Mouse (Mus musculus) liver, embryonic 13.5 days (tissue): ENCODE measurements around the gene Cog1. TPM values are rescaled to one million over a fixed set of nuclear protein-coding genes. Genes with fewer than 3 reads are reported as not detected.

Experiments
- ATAC-seq: fragments of 200-750 bp; cut with Nextera tagmentation; 2 replicates; pipeline ENCODE4 v1.8.0; 2017; ENCODE audit warnings: low read depth, mild to moderate bottlenecking, moderate number of reproducible peaks, moderate library complexity
- DNase-seq: peaks from one replicate; pipeline ENCODE4 v3.0.0; 2022
- H3K27ac ChIP-seq: fragments of 300-500 bp; sonication (generic); 2 replicates; pipeline ENCODE4 v1.5.1; 2015; ENCODE audit warnings: moderate library complexity, mild to moderate bottlenecking, inconsistent platforms
- H3K27me3 ChIP-seq: fragments of 300-500 bp; sonication (generic); 2 replicates; pipeline ENCODE4 v1.6.1; 2015; ENCODE audit warnings: mild to moderate bottlenecking, inconsistent platforms
- H3K36me3 ChIP-seq: fragments of 300-500 bp; sonication (generic); 2 replicates; pipeline ENCODE4 v1.6.1; 2015; ENCODE audit warnings: mild to moderate bottlenecking, inconsistent platforms
- H3K4me1 ChIP-seq: fragments of 300-500 bp; sonication (generic); replicated peaks from 2 replicates; pipeline ENCODE4 v1.6.1; 2015; ENCODE audit warnings: inconsistent platforms
- H3K4me2 ChIP-seq: fragments of 300-500 bp; sonication (generic); 2 replicates; pipeline ENCODE4 v1.6.1; 2015; ENCODE audit warnings: inconsistent platforms, mild to moderate bottlenecking, moderate library complexity
- H3K4me3 ChIP-seq: fragments of 300-500 bp; sonication (generic); replicated peaks from 2 replicates; pipeline ENCODE4 v1.5.1; 2015; ENCODE audit warnings: mild to moderate bottlenecking, inconsistent platforms
- H3K9ac ChIP-seq: fragments of 300-500 bp; sonication (generic); 2 replicates; pipeline ENCODE4 v1.6.1; 2015; ENCODE audit warnings: mild to moderate bottlenecking, inconsistent platforms
- H3K9me3 ChIP-seq: fragments of 300-500 bp; sonication (generic); replicated peaks from 2 replicates; pipeline ENCODE4 v1.6.1; 2016; ENCODE audit warnings: inconsistent platforms
- whole genome bisulfite sequencing: fragments of 180-500 bp; shearing (Covaris S2); methylation state at CpG from one replicate; pipeline ENCODE4 v1.1.7; 2015; ENCODE audit not compliant: insufficient replicate concordance; 5-methylcytosine and 5-hydroxymethylcytosine counted together
- polyA plus RNA-seq: library from polyadenylated mRNA; unstranded; fragments of >200 nt; fragmentation: Nextera tagmentation; extraction: Ambion mirVana; gene quantifications from 2 replicates; pipeline ENCODE4 v1.2.1, GENCODE M21; 2015

The Cog1 gene
- polyA plus RNA-seq, 1 experiment from 2014 or later: 12.3 TPM

DNA sequence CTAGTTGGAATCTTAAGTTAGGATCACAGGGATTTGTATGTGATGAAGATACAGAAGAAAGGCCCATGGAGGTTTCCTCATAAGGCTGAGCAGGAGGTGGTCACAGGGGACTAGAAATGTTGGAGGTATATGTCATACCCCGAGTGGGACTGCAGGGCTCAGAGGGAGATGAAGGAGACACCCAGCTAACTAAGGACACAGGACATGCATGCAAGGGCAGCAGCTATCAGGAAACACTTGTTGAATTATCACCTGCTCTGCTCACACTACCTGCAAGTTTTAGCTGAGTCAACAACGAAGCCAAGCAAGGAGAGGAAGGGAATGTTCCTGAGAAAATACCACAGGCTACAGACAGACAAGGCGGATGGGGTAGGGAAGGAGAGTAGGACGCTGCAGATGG lies 18.7 kb downstream of the Cog1 start:
- Histone ChIP-seq H3K36me3 (peaks cover 91% of the 10 kb centered on the region), H3K4me2 (no peak overlapping the region), H3K9me3 (no peaks in the 10 kb centered on the region), H3K27ac (peak overlapping the region; percentile 82), H3K4me3 (no peak overlapping the region), H3K27me3 (no peaks in the 10 kb centered on the region), H3K4me1 (peaks cover 70% of the 10 kb centered on the region), H3K9ac (0 out of 2 replicates have a peak overlapping the region, but pooled peaks have one; percentile 57)
- WGBS: 70% methylated on average over 4 of the region's 4 CpGs
- ATAC-seq (no peak), DNase-seq (no peak)

DNA sequence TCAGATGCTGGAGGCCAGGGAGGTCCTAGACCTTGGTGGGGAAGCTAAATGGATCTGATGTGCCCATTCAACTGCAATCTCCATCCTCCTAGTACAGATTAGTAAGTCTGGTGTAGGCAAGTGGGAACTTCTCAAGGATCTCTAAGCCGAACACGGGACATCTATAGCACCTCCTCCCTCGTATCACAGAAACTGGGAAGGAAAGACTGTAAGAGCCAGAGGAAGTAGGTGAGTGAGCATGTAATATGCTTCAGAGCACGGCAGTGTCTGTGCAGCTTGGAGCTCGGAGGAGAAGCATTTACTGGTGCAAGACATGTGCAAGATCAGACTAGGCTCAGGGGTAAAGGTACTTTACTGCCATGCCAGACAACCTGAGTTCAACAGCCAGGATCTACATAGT lies 19.9 kb downstream of the Cog1 start:
- no peaks in the 10 kb centered on the region for H3K9me3 ChIP-seq
- H3K9ac ChIP-seq: no peak overlapping the region
- peaks cover 77% of the 10 kb centered on the region for H3K4me1 ChIP-seq
- H3K36me3 ChIP-seq: peaks cover 91% of the 10 kb centered on the region
- ATAC-seq (no peak), DNase-seq (no peak)
- H3K4me2 ChIP-seq: no peak overlapping the region
- peak overlapping the region; percentile 82; the same call in 1 of the 2 replicates for H3K27ac ChIP-seq
- no peaks in the 10 kb centered on the region for H3K27me3 ChIP-seq
- 84% methylated on average over 5 of the region's 5 CpGs for WGBS
- no peak overlapping the region for H3K4me3 ChIP-seq

GRCm38 (mm10) chr11:113669711-113670110 lies 20.7 kb downstream of the Cog1 start:
- no peak overlapping the region for H3K9ac ChIP-seq
- ATAC-seq: peak; percentile 28; the same call in 1 of the 2 replicates
- no peak overlapping the region for H3K4me2 ChIP-seq
- H3K36me3 ChIP-seq: peaks cover 91% of the 10 kb centered on the region
- peaks cover 78% of the 10 kb centered on the region for H3K4me1 ChIP-seq
- DNase-seq: no peak
- no peak overlapping the region for H3K4me3 ChIP-seq
- no peaks in the 10 kb centered on the region for H3K27me3 ChIP-seq
- no peaks in the 10 kb centered on the region for H3K9me3 ChIP-seq
- peak overlapping the region; percentile 45; the same call in 1 of the 2 replicates for H3K27ac ChIP-seq
- WGBS: 40% methylated on average over 4 of the region's 4 CpGs

- ATAC-seq (no peak), DNase-seq (no peak)
- H3K9me3 ChIP-seq: no peaks in the 10 kb centered on the region
- no peak overlapping the region for H3K4me2 ChIP-seq
- WGBS: 96% methylated on average over 4 of the region's 4 CpGs
- no peak overlapping the region for H3K27ac ChIP-seq
- peaks cover 55% of the 10 kb centered on the region for H3K4me1 ChIP-seq
- H3K9ac ChIP-seq: no peak overlapping the region
- H3K36me3 ChIP-seq: peaks cover 97% of the 10 kb centered on the region
- H3K27me3 ChIP-seq: no peaks in the 10 kb centered on the region
- no peak overlapping the region for H3K4me3 ChIP-seq
Measured at GRCm38 (mm10) chr11:113673614-113674013, 24.6 kb downstream of the Cog1 start.

- H3K4me1 ChIP-seq: peaks cover 53% of the 10 kb centered on the region
- H3K36me3 ChIP-seq: peaks cover 91% of the 10 kb centered on the region
- no peak for ATAC-seq
- DNase-seq: no peak
- H3K9me3 ChIP-seq: no peaks in the 10 kb centered on the region
- H3K27me3 ChIP-seq: no peaks in the 10 kb centered on the region
- H3K27ac ChIP-seq: no peak overlapping the region
- no peak overlapping the region for H3K4me3 ChIP-seq
- H3K9ac ChIP-seq: no peak overlapping the region
- H3K4me2 ChIP-seq: no peak overlapping the region
- WGBS: 88% methylated on average over 5 of the region's 5 CpGs
Measured at GRCm38 (mm10) chr11:113674595-113674994, 25.6 kb downstream of the Cog1 start.

DNA sequence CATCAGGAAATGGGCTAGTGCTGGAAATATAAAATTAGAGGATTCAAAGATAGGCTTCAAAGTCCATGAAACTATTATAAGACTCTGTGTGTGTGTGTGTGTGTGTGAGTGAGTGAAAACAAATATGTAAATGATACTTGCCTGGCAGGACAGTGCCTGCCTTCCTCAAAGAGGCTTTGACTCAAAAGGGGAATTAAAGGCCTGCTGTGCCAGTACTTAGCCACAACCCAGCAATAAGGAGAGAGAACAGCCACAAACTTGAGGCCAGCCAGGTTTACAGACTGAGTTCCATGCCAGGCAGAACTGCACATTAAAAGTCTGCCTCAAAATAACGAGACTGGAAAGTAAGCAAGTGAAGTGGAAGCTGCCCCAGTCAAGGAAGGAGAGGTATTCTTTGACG lies 27.9 kb downstream of the Cog1 start:
- no peak overlapping the region for H3K27ac ChIP-seq
- H3K36me3 ChIP-seq: peaks cover 74% of the 10 kb centered on the region

GRCm38 (mm10) chr11:113677378-113677777 lies 28.4 kb downstream of the Cog1 start:
- Histone ChIP-seq H3K27me3 (no peaks in the 10 kb centered on the region), H3K4me2 (no peak overlapping the region), H3K36me3 (peaks cover 69% of the 10 kb centered on the region), H3K4me1 (peaks cover 58% of the 10 kb centered on the region), H3K4me3 (no peak overlapping the region), H3K27ac (no peak overlapping the region), H3K9ac (no peak overlapping the region), H3K9me3 (no peaks in the 10 kb centered on the region)
- DNase-seq (no peak), ATAC-seq (no peak)
- WGBS: 98% methylated on average over 2 of the region's 2 CpGs

More for the DNA sequence above, 27.9 kb downstream of the Cog1 start:
- Histone ChIP-seq H3K4me3 (no peak overlapping the region), H3K9me3 (no peaks in the 10 kb centered on the region), H3K4me2 (no peak overlapping the region), H3K9ac (no peak overlapping the region), H3K4me1 (peaks cover 56% of the 10 kb centered on the region), H3K27me3 (no peaks in the 10 kb centered on the region)
- DNase-seq (no peak), ATAC-seq (no peak)
- WGBS: 92% methylated on average over 2 of the region's 2 CpGs

DNA sequence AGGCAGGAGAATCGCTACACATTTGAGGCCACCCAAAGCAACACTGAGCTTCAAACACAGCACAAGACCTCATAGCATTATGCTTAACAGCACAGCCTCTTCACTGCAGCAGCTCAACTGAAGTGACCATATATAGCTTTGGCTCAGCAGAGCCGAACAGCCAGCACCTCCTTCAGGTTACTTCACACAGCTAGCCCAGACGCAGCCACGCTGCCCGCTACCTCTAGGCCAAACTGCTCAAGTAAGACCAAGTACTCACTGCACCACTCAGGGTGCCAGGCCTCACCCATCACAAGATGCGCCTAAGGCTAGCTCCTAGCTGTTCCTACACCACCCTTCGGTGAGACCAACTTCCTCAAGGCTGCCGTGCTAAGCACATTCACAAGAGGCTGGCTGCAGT lies 29.4 kb downstream of the Cog1 start:
- Histone ChIP-seq H3K4me2 (peak overlapping the region; percentile 0; the same call in 1 of the 2 replicates), H3K9ac (peak overlapping the region; percentile 11), H3K4me3 (no peak overlapping the region), H3K27me3 (no peaks in the 10 kb centered on the region), H3K27ac (peak overlapping the region; percentile 21; the same call in 1 of the 2 replicates), H3K9me3 (no peaks in the 10 kb centered on the region), H3K36me3 (peaks cover 59% of the 10 kb centered on the region), H3K4me1 (peaks cover 55% of the 10 kb centered on the region)
- 78% methylated on average over 8 of the region's 8 CpGs for WGBS
- ATAC-seq (no peak), DNase-seq (no peak)

GRCm38 (mm10) chr11:113680954-113681353 lies 32.0 kb downstream of the Cog1 start:
- 27% methylated on average over 2 of the region's 2 CpGs for WGBS
- Histone ChIP-seq H3K4me1 (peaks cover 63% of the 10 kb centered on the region), H3K9me3 (no peaks in the 10 kb centered on the region), H3K4me3 (peak overlapping the region; percentile 98), H3K27me3 (no peaks in the 10 kb centered on the region), H3K4me2 (peak overlapping the region; percentile 89), H3K9ac (peak overlapping the region; percentile 98), H3K36me3 (peaks cover 33% of the 10 kb centered on the region), H3K27ac (peak overlapping the region; percentile 99)
- DNase-seq (peak; percentile 82), ATAC-seq (peak; percentile 69)

GRCm38 (mm10) chr11:113681979-113682378 lies 33.0 kb downstream of the Cog1 start:
- H3K4me1 ChIP-seq: peaks cover 72% of the 10 kb centered on the region
- DNase-seq (no peak), ATAC-seq (no peak)
- no peaks in the 10 kb centered on the region for H3K27me3 ChIP-seq
- peak overlapping the region; percentile 99 for H3K27ac ChIP-seq
- H3K4me2 ChIP-seq: peak overlapping the region; percentile 89
- no peaks in the 10 kb centered on the region for H3K9me3 ChIP-seq
- peak overlapping the region; percentile 98 for H3K4me3 ChIP-seq
- peaks cover 23% of the 10 kb centered on the region for H3K36me3 ChIP-seq
- peak overlapping the region; percentile 98 for H3K9ac ChIP-seq

DNA sequence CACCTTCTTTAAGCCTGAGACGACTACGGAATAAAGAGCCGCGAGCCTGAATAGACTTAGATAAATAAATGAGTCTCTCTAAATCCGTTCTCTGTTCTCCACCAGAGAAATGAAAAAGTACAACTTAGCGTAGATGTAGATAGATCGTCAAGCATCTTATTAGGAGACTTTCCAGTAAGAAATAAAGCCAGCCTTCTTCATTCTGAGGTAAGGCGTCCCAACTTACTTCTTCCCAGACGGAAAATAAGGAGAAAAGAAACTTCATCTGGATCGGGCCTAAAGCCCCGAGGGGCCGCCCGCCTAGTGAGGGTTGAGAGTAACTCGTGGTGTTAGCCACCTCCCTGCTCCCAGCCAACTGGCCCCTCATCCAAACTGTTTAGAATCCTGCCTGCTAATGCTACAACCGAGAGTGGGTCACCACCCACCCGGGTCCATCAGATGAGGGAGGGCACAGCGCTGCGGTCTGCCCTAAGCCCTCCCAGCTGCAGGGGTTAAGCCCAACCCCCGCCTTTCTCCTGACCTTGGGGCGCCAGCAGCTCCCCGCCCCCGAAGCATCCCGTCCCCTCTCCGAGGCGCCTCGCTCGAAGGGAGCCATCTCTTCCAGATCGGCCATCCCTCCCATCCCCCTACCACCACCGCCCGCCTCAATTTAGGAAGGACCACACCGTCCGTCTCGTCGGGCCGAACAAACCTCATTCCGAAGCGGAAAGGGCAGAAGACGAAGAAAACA lies 34.1 kb downstream of the Cog1 start:
- Histone ChIP-seq H3K36me3 (peaks cover 19% of the 10 kb centered on the region), H3K9ac (peak overlapping the region; percentile 98), H3K27me3 (no peaks in the 10 kb centered on the region), H3K4me3 (peak overlapping the region; percentile 98), H3K9me3 (no peaks in the 10 kb centered on the region), H3K4me1 (peaks cover 68% of the 10 kb centered on the region), H3K27ac (peak overlapping the region; percentile 99), H3K4me2 (peak overlapping the region; percentile 89)
- 4% methylated on average over 38 of the region's 38 CpGs for WGBS
- ATAC-seq (peak; percentile 74), DNase-seq (peak; percentile 78)

GRCm38 (mm10) chr11:113683627-113683956 lies 34.6 kb downstream of the Cog1 start:
- ATAC-seq: no peak

More at GRCm38 (mm10) chr11:113683627-113683956, 34.6 kb downstream of the Cog1 start:
- Histone ChIP-seq H3K9me3 (no peaks in the 10 kb centered on the region), H3K4me3 (peak overlapping the region; percentile 98), H3K36me3 (peaks cover 19% of the 10 kb centered on the region), H3K4me1 (peaks cover 63% of the 10 kb centered on the region), H3K27me3 (no peaks in the 10 kb centered on the region), H3K27ac (peak overlapping the region; percentile 99), H3K9ac (peak overlapping the region; percentile 98), H3K4me2 (peak overlapping the region; percentile 89)
- DNase-seq: no peak
- WGBS: under 1% methylated on average over 23 of the region's 38 CpGs
